Mouse (Mus musculus): ENCODE data around the gene Tprgl. TPM values are rescaled to one million over a fixed set of nuclear protein-coding genes. Genes with fewer than 3 reads are reported as not detected.

Tprgl gene
- polyA plus RNA-seq, 1 experiment from 2014 or later = 158 TPM

DNA sequence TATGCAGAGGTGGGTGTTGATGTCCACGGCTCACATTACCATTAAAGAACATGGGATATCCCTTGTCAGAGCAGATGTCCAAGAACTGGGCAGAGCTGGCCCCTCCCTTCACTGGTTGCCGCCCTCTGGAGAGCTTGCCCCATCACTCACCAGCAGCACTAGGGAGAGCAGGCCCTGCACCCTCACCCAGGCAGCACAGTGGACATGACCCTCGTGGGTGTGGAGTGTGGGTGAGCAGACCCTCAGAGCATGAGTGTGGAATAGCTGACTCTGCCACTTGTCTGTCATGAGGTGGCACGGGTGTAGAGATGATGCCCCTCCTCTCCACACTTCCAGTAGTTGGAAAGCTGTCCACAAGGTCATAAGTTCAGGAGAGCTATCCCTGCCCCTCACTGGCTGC, 25.7 kb downstream of the Tprgl start:
- Histone ChIP-seq H3K9me3 (no peaks in the 10 kb centered on the region), H3K27ac (no peak overlapping the region), H3K4me3 (no peak overlapping the region), H3K36me3 (no peaks in the 10 kb centered on the region), H3K27me3 (replicated peaks) (peaks cover 37% of the 10 kb centered on the region), H3K9ac (no peak overlapping the region), H3K4me1 (peaks cover 6% of the 10 kb centered on the region), H3K4me2 (replicated peaks) (no peak overlapping the region)
- ATAC-seq (ENCODE audit: low FRiP score, low read depth) = no peak
- 71% methylated on average over 4 of the region's 4 CpGs for WGBS

DNA sequence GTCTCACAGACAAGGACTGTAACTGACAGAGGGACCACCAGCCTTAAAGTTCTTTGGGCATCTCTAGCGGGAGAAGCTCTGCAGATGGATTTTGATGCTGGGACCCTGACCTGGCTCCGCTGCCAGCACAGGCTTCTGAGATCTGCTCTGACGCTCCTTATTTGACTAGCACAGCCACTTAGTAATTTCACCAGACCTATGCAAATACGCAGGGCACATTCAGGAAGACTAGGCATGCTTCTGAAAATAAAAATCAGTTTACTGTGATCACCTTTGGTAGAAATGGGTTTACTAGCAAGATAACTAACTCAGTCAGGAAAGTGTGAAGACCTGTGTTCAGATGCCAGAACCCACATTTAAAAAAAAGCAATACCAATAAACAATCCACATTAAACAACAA, 28.6 kb downstream of the Tprgl start:
- H3K4me3 ChIP-seq = no peak overlapping the region
- no peak overlapping the region for H3K27ac ChIP-seq
- H3K27me3 ChIP-seq (replicated peaks) = peaks cover 12% of the 10 kb centered on the region
- H3K4me1 ChIP-seq = no peaks in the 10 kb centered on the region
- H3K4me2 ChIP-seq (replicated peaks) = no peak overlapping the region
- no peak for ATAC-seq (ENCODE audit: low FRiP score, low read depth)
- H3K9me3 ChIP-seq = no peaks in the 10 kb centered on the region
- WGBS = 81% methylated on average over 4 of the region's 4 CpGs
- no peak overlapping the region for H3K9ac ChIP-seq
- no peaks in the 10 kb centered on the region for H3K36me3 ChIP-seq

DNA sequence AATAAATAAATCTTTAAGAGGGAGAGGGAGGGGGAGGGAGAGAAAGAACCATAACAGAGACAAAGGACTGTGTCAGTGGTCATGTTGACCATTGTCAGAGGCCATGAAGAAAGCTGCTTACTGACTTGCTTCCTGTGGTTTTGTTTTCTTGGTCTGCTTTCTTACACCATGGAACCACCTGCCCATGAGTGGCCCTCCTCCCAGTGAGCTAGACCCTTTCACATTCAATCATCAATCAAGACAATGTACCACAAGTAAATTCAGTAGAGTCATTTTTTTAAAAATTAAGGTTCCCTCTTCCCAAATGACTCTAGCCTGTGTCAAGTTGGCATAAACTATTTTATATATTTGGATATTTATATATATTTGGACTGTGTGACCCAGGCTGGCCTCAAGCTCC, 30.5 kb downstream of the Tprgl start:
- ATAC-seq (ENCODE audit: low FRiP score, low read depth) = no peak
- 0 out of 2 replicates have a peak, but pooled peaks cover 4% of the 10 kb centered on the region for H3K27me3 ChIP-seq (replicated peaks)
- no peaks in the 10 kb centered on the region for H3K36me3 ChIP-seq
- H3K4me3 ChIP-seq = no peak overlapping the region
- H3K4me2 ChIP-seq (replicated peaks) = no peak overlapping the region
- no peaks in the 10 kb centered on the region for H3K4me1 ChIP-seq
- H3K27ac ChIP-seq = no peak overlapping the region
- H3K9me3 ChIP-seq = no peaks in the 10 kb centered on the region
- no peak overlapping the region for H3K9ac ChIP-seq

DNA sequence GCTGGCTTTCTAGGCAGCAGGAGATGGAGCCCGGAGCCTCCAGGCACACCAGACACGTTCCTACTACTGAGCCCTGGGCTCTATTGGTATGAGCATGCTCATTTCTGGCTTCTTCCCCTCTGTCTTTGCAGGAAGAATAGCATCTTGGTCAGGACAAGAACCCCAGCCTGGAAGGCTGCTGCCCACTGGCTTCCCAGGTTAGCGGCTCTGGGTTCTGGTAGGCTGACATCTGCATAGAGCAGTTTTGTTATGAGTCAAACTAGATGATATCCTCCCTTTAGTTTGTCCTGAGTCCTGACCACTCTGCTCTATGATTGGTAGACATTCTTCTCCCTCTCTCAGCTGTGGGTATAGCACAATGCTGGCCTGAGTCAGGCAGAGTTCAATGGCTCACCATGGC, 33.2 kb downstream of the Tprgl start:
- Histone ChIP-seq H3K9ac (no peak overlapping the region), H3K27me3 (replicated peaks) (0 out of 2 replicates have a peak, but pooled peaks cover 5% of the 10 kb centered on the region), H3K4me3 (no peak overlapping the region), H3K4me1 (no peaks in the 10 kb centered on the region), H3K4me2 (replicated peaks) (no peak overlapping the region), H3K9me3 (no peaks in the 10 kb centered on the region), H3K36me3 (no peaks in the 10 kb centered on the region), H3K27ac (no peak overlapping the region)
- 71% methylated on average over 3 of the region's 3 CpGs for WGBS
- ATAC-seq (ENCODE audit: low FRiP score, low read depth) = no peak

DNA sequence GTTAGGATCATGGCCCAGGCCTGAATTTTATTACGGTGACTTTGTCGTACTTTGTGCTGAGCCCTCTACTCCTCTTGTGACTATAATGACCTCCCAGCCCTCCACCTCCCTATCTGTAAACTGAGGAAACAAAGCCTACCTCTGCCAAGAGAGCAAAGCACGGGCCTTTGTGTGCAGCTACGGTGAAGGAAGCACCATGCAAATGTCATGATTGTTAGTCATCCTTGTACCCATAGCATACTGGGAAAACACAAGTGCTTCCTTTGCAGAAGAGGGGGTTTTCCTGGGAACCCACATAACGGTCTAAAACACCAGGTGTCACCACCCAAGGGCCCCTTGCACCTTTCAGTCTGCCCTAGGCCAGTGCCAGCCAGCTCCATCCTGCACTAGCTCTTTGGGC, 35.3 kb downstream of the Tprgl start:
- WGBS = 67% methylated on average over 5 of the region's 5 CpGs
- no peak overlapping the region for H3K4me2 ChIP-seq (replicated peaks)
- H3K4me3 ChIP-seq = no peak overlapping the region
- no peaks in the 10 kb centered on the region for H3K36me3 ChIP-seq
- no peak overlapping the region for H3K9ac ChIP-seq
- H3K27me3 ChIP-seq (replicated peaks) = 0 out of 2 replicates have a peak, but pooled peaks cover 5% of the 10 kb centered on the region
- H3K27ac ChIP-seq = no peak overlapping the region
- ATAC-seq (ENCODE audit: low FRiP score, low read depth) = no peak
- no peaks in the 10 kb centered on the region for H3K9me3 ChIP-seq
- no peaks in the 10 kb centered on the region for H3K4me1 ChIP-seq

DNA sequence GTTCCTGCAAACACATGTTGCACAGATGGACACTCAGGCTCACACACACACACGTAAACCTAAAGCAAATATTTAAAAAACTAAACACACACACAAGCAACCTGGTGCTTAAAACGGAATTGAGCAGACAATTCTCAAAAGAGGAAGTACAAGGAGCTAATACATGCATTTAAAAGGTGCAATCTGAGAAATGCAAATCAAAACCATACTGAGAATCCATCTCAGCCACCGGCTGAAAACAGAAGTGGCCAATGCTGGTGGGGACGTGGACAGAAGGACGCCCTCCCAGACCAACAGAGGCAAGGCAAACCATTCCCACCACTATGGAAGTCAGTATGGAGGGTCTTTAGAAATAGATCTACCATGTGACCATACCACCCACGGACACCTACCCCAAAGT, 36.9 kb downstream of the Tprgl start:
- 84% methylated on average over 6 of the region's 6 CpGs for WGBS
- Histone ChIP-seq H3K4me3 (no peak overlapping the region), H3K9ac (no peak overlapping the region), H3K27me3 (replicated peaks) (0 out of 2 replicates have a peak, but pooled peaks cover 3% of the 10 kb centered on the region), H3K4me1 (no peaks in the 10 kb centered on the region), H3K36me3 (no peaks in the 10 kb centered on the region), H3K4me2 (replicated peaks) (no peak overlapping the region), H3K27ac (no peak overlapping the region), H3K9me3 (no peaks in the 10 kb centered on the region)
- no peak for ATAC-seq (ENCODE audit: low FRiP score, low read depth)

DNA sequence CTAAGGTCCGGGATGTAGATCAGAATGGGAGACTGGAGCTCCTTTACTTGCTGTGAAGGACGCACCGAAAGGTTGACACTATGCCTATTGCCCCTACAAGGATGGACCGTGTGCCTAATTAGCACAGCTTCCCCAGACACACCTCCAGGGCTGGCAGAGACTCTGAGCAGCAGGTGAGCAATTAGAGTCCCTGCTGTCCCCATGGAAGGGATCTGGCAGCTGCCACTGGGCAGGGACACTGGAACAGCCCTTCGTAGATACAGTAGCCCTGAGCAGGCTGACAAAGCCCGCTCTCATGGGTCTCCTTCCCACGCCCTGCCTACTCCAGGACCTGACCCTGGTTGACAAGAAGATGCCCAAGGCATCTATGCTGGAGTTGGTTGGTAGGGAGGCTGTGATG, 38.1 kb downstream of the Tprgl start:
- Histone ChIP-seq H3K4me2 (replicated peaks) (no peak overlapping the region), H3K27ac (no peak overlapping the region), H3K9me3 (no peaks in the 10 kb centered on the region), H3K9ac (no peak overlapping the region), H3K27me3 (replicated peaks) (0 out of 2 replicates have a peak, but pooled peaks cover 3% of the 10 kb centered on the region), H3K4me1 (no peaks in the 10 kb centered on the region), H3K36me3 (no peaks in the 10 kb centered on the region), H3K4me3 (no peak overlapping the region)
- no peak for ATAC-seq (ENCODE audit: low FRiP score, low read depth)
- WGBS = 74% methylated on average over 7 of the region's 7 CpGs

DNA sequence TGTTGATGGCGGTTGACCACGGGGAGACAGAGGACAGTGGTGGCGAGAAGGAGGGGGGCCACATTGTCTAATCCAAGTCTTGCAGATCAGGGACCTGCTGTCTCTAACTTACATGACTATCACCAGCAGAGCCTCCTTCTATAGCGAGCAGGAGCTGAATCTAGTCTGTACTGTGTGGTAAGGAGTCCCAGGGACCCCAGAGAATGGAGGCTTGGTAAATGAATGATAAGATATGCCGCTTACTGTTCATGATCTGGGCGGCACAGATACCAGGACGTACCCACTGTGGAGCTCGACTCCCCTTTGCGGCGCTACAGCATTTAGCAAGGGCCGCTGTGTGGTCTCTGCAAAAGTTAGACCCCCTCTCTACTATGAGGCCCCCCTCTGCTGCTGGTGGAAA, 38.7 kb downstream of the Tprgl start:
- no peaks in the 10 kb centered on the region for H3K36me3 ChIP-seq
- H3K9ac ChIP-seq = no peak overlapping the region
- no peak overlapping the region for H3K4me2 ChIP-seq (replicated peaks)
- 0 out of 2 replicates have a peak, but pooled peaks cover 3% of the 10 kb centered on the region for H3K27me3 ChIP-seq (replicated peaks)
- H3K4me3 ChIP-seq = no peak overlapping the region
- ATAC-seq (ENCODE audit: low FRiP score, low read depth) = no peak
- no peak overlapping the region for H3K27ac ChIP-seq
- H3K4me1 ChIP-seq = no peaks in the 10 kb centered on the region
- no peaks in the 10 kb centered on the region for H3K9me3 ChIP-seq
- 78% methylated on average over 11 of the region's 11 CpGs for WGBS

DNA sequence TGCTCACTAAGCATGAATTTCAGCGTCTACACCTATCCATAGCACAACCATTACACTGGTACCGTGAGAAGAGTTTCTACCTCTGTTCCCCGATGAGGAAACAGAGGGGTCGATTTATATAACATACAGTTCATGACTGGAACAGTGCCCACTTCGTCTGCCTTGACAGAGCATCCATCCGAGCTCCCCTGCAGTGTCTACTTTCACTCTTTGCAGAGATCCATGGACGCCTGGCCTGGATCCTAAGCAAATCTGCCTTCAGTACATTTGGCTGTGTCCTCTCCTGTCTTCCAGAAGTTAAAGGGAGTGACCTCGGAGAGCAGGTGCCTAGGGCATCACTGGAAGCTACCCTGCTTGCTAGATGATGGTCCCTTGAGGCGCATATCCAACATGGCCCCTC, 41.3 kb downstream of the Tprgl start:
- H3K9me3 ChIP-seq = no peaks in the 10 kb centered on the region
- no peak overlapping the region for H3K4me3 ChIP-seq
- no peaks in the 10 kb centered on the region for H3K36me3 ChIP-seq
- 0 out of 2 replicates have a peak, but pooled peaks cover 3% of the 10 kb centered on the region for H3K27me3 ChIP-seq (replicated peaks)
- H3K4me1 ChIP-seq = no peaks in the 10 kb centered on the region
- H3K27ac ChIP-seq = no peak overlapping the region
- WGBS = 86% methylated on average over 9 of the region's 9 CpGs
- no peak overlapping the region for H3K4me2 ChIP-seq (replicated peaks)
- no peak overlapping the region for H3K9ac ChIP-seq
- ATAC-seq (ENCODE audit: low FRiP score, low read depth) = no peak

DNA sequence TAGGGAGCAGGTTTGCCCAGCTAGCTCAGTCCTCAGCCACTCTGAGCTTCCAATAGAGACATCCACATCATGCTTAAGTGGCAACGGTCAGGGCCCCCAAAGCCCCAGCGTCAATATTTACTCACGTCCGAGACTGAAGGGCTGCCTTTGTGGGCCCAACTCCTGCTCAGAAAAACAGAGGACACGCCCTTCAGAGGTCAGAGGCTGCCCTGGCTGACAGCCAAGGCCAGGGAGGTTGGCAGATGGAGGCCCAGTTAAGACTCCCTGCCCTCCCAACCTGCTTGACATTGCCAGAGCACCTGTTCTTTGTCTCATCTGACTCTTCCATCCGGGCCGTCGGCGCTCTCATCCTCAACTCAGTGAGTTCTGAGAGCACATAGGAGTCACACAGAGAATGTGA, 41.7 kb downstream of the Tprgl start:
- 75% methylated on average over 9 of the region's 9 CpGs for WGBS
- 0 out of 2 replicates have a peak, but pooled peaks cover 2% of the 10 kb centered on the region for H3K27me3 ChIP-seq (replicated peaks)
- no peak overlapping the region for H3K4me3 ChIP-seq
- ATAC-seq (ENCODE audit: low FRiP score, low read depth) = no peak
- no peaks in the 10 kb centered on the region for H3K4me1 ChIP-seq
- H3K27ac ChIP-seq = no peak overlapping the region
- no peak overlapping the region for H3K4me2 ChIP-seq (replicated peaks)
- no peaks in the 10 kb centered on the region for H3K9me3 ChIP-seq
- no peaks in the 10 kb centered on the region for H3K36me3 ChIP-seq
- no peak overlapping the region for H3K9ac ChIP-seq

DNA sequence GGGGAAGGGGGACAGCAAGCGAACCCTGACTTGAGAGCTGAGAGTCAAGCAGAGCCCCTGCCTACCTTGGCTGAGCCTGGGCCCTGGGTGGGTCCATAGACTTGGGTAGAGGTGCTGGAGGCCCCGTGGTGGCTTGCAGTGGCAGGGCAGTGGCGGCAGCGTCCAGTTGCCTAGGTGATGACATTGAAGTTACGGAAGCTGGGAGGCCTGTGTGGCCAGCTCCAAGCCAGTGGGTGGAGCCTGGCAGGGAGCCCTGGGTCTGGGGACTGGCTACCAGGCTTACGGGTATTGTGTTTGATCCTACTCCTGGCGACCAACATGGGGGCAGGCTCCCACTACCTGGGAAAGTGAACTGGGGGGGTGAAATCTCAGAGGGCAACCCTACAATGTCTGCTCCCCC, 44.0 kb downstream of the Tprgl start:
- no peak for ATAC-seq (ENCODE audit: low FRiP score, low read depth)
- Histone ChIP-seq H3K27ac (no peak overlapping the region), H3K27me3 (replicated peaks) (no peaks in the 10 kb centered on the region), H3K4me2 (replicated peaks) (no peak overlapping the region), H3K36me3 (no peaks in the 10 kb centered on the region), H3K9me3 (no peaks in the 10 kb centered on the region), H3K9ac (no peak overlapping the region), H3K4me1 (no peaks in the 10 kb centered on the region), H3K4me3 (no peak overlapping the region)
- 52% methylated on average over 7 of the region's 7 CpGs for WGBS

DNA sequence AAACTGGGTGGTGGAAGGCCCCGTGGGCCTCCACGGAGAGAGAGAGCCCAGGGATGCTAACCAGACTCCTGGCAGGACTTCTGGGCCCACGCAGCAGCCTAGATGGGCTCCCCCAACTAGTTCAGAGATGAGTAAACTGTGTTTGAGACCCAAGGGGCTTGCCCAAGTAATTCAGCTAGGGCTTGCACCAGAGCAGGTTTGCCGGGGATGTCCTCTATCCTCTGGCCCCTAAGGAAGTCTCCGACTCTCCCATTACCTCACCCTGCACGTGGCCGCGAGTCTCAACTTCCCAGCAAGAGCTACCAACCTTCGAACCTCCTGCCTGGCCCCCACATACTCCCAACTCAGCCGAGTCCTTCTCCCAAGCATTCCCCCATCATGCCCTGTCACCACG, 50.6 kb downstream of the Tprgl start:
- H3K4me2 ChIP-seq (replicated peaks) = no peak overlapping the region
- no peaks in the 10 kb centered on the region for H3K9me3 ChIP-seq
- WGBS = 83% methylated on average over 11 of the region's 11 CpGs
- no peak overlapping the region for H3K27ac ChIP-seq
- H3K27me3 ChIP-seq (replicated peaks) = 0 out of 2 replicates have a peak, but pooled peaks cover 5% of the 10 kb centered on the region
- no peak for ATAC-seq (ENCODE audit: low FRiP score, low read depth)
- H3K4me3 ChIP-seq = no peak overlapping the region
- H3K36me3 ChIP-seq = no peaks in the 10 kb centered on the region
- no peak overlapping the region for H3K9ac ChIP-seq
- H3K4me1 ChIP-seq = peaks cover 6% of the 10 kb centered on the region; the same call in 1 of the 2 replicates

DNA sequence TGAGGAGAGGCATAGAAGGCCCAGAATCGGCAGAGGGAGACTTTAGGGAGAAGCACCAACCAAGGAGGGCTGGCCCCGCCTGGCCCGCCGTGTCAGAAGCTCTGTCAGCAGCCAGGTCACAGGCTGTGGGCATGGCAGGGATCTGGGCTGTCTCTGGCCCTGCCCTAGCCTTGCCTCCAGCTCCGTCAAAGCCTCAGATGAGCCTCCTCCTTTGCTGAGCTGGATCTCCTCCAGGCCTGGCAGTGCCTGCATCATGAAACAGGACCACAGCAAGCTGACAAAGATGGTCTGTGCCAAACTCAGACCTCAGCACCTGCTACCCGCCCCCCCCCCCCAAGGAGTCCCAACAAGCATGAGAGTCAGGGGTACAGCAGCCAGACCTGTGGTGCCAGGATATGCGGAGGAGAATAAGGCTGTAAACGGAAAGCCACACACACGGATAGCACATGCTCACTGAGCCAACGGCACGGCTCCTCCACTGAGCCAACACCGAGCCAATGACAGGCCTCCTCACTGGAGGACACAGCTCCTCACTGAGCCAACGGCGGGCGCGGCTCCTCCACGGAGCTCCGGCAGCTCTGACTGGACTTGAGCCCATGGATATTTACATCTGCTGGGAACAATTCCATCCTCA, 51.1 kb downstream of the Tprgl start:
- Histone ChIP-seq H3K4me1 (peaks cover 6% of the 10 kb centered on the region; the same call in 1 of the 2 replicates), H3K4me2 (replicated peaks) (no peak overlapping the region), H3K9ac (no peak overlapping the region), H3K36me3 (no peaks in the 10 kb centered on the region), H3K9me3 (no peaks in the 10 kb centered on the region), H3K4me3 (no peak overlapping the region), H3K27ac (no peak overlapping the region), H3K27me3 (replicated peaks) (peaks cover 10% of the 10 kb centered on the region; the same call in 1 of the 2 replicates)
- 60% methylated on average over 18 of the region's 18 CpGs for WGBS
- ATAC-seq (ENCODE audit: low FRiP score, low read depth) = no peak
